Mouse (Mus musculus) thymus, adult 18-20 months (tissue): ENCODE data around the gene Ache.

Experiments used
- DNase-seq, 2 experiments: peaks; one replicate each; pipeline ENCODE4 v3.0.0; 2022; ENCODE audit warnings: mixed read lengths in 2 of 2

Gene Ache

GRCm38 (mm10) chr5:137295712-137296111 is 8.4 kb downstream of the Ache start:
- no peak for DNase-seq

GRCm38 (mm10) chr5:137297126-137297525 is 9.8 kb downstream of the Ache start:
- DNase-seq, result no peak

GRCm38 (mm10) chr5:137299240-137299639 is 11.9 kb downstream of the Ache start:
- DNase-seq, result no peak

- no peak for DNase-seq
These were observed 13.9 kb downstream of the Ache start for GRCm38 (mm10) chr5:137301253-137301652.

- DNase-seq, result no peak
These were observed 16.3 kb downstream of the Ache start for GRCm38 (mm10) chr5:137303609-137304008.

GRCm38 (mm10) chr5:137304165-137304564 is 16.8 kb downstream of the Ache start:
- no peak for DNase-seq

- DNase-seq, result no peak
These were observed 17.5 kb downstream of the Ache start for GRCm38 (mm10) chr5:137304816-137305215.

- DNase-seq, result no peak
These were observed 18.5 kb downstream of the Ache start for GRCm38 (mm10) chr5:137305822-137306221.

GRCm38 (mm10) chr5:137306439-137307005 is 19.2 kb downstream of the Ache start:
- DNase-seq, result no peak

GRCm38 (mm10) chr5:137307071-137307912 is 20.0 kb downstream of the Ache start, which contains the start of gene Srrt:
TSS of gene Srrt (minus strand) at chr5:137307674.
- DNase-seq, result peak; percentile 85 to 91

- DNase-seq, result no peak
These were observed 21.0 kb downstream of the Ache start for GRCm38 (mm10) chr5:137308356-137308755.

- DNase-seq, result no peak
These were observed 26.3 kb downstream of the Ache start for GRCm38 (mm10) chr5:137313466-137314192.

- DNase-seq, result no peak
These were observed 27.1 kb downstream of the Ache start, which contains the start of gene Trip6 for GRCm38 (mm10) chr5:137314193-137315083. TSS of gene Trip6 (minus strand) at chr5:137314404.

GRCm38 (mm10) chr5:137315084-137315903 is 28.0 kb downstream of the Ache start:
- no peak for DNase-seq

- DNase-seq, result no peak
These were observed 30.0 kb downstream of the Ache start for GRCm38 (mm10) chr5:137317361-137317760.

- no peak for DNase-seq
These were observed 31.3 kb downstream of the Ache start for GRCm38 (mm10) chr5:137318570-137318969.

GRCm38 (mm10) chr5:137320996-137321395 is 33.7 kb downstream of the Ache start:
- no peak for DNase-seq

- no peak for DNase-seq
These were observed 43.6 kb downstream of the Ache start for GRCm38 (mm10) chr5:137330910-137331309.

GRCm38 (mm10) chr5:137332857-137333511 is 45.7 kb downstream of the Ache start:
- DNase-seq, result no peak

- peak; percentile 89 to 93 for DNase-seq
These were observed 46.3 kb downstream of the Ache start, which contains the start of gene Slc12a9 for GRCm38 (mm10) chr5:137333512-137334174. TSS of gene Slc12a9 (minus strand) at chr5:137333597.
